16 mouse cellular contexts compared by ENCODE assay signal in the genomic region with DNA sequence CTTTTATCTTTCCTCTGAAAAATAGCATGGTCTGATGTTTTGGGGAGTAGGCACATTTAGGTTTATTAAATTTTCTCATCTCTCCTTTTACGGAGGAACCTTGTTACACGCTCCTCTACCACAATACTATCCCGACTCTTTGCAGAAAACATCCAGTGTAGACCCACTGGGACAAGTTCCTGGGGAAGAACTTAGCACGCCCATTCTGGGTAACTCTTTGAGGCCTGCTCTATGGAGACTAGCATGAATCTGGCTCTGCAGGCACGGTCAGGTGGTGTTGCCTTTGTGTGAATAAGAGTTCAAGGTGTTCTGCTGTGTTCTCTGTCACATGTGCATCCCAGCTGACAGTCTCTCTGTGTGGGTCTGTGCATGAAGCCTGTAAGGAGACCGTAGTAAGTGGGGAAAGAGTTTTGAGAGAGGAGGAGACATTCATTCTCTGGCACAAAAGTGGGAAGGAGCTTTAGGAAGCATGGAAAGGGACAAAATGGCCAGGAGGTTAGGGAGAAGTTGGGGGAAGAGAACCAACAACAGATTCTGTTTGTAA.
DNase-seq lines count a peak whose midpoint lies in the region; ATAC-seq and TF ChIP-seq lines count a peak whose summit lies in the region.
"Had no signal": no experiment of that assay in that cellular context is flagged by ENCODE, and none has a peak within 500 bp of the region (broad histone marks: within the 10 kb centered on the region; RNA-seq: fewer than 3 reads in every experiment).

No protein-coding gene starts in this region.

- no peak overlapping the region for H3K9ac ChIP-seq in embryonic facial prominence, embryonic 13.5 days
- H3K9ac ChIP-seq in neural tube, embryonic 13.5 days: 0 out of 2 replicates have a peak overlapping the region, but pooled peaks have one; percentile 52
- H3K9ac ChIP-seq: embryonic facial prominence, embryonic 12.5 days; heart, embryonic 13.5 days; limb, embryonic 12.5 days; liver, embryonic 14.5 days had no signal

- intact Hi-C loops in gastrocnemius, adult 2 months (cut with DNase I): no loop called here

- H3K27ac ChIP-seq in embryonic facial prominence, embryonic 13.5 days: no peak overlapping the region
- H3K27ac ChIP-seq in embryonic facial prominence, embryonic 10.5 days (replicated peaks): no peak overlapping the region
- H3K27ac ChIP-seq in hindbrain, embryonic 10.5 days: peak overlapping the region; percentile 50
- H3K27ac ChIP-seq in midbrain, embryonic 10.5 days (replicated peaks): no peak overlapping the region
- 0 out of 2 replicates have a peak overlapping the region, but pooled peaks have one; percentile 33 for H3K27ac ChIP-seq in neural tube, embryonic 13.5 days (replicated peaks)
- H3K27ac ChIP-seq in gastrocnemius, adult 2 months: no peak overlapping the region
- H3K27ac ChIP-seq: embryonic facial prominence, embryonic 12.5 days; heart, embryonic 13.5 days; limb, embryonic 12.5 days; liver, embryonic 14.5 days had no signal

- peak overlapping the region; percentile 33; the same call in 1 of the 2 replicates for H3K4me2 ChIP-seq in embryonic facial prominence, embryonic 13.5 days
- H3K4me2 ChIP-seq in neural tube, embryonic 13.5 days: peak overlapping the region; percentile 48
- H3K4me2 ChIP-seq: embryonic facial prominence, embryonic 12.5 days; heart, embryonic 13.5 days; limb, embryonic 12.5 days had no signal

- H3K36me3 ChIP-seq in embryonic facial prominence, embryonic 13.5 days: no peaks in the 10 kb centered on the region
- H3K36me3 ChIP-seq in embryonic facial prominence, embryonic 10.5 days (replicated peaks): no peaks in the 10 kb centered on the region
- H3K36me3 ChIP-seq in hindbrain, embryonic 10.5 days: no peaks in the 10 kb centered on the region
- H3K36me3 ChIP-seq in midbrain, embryonic 10.5 days: no peaks in the 10 kb centered on the region
- no peaks in the 10 kb centered on the region for H3K36me3 ChIP-seq in neural tube, embryonic 13.5 days
- H3K36me3 ChIP-seq: embryonic facial prominence, embryonic 12.5 days; heart, embryonic 13.5 days; limb, embryonic 12.5 days had no signal

- WGBS in embryonic facial prominence, embryonic 13.5 days: 60% methylated on average over 6 of the region's 6 CpGs
- 91% methylated on average over 6 of the region's 6 CpGs for WGBS in embryonic facial prominence, embryonic 10.5 days
- WGBS in hindbrain, embryonic 10.5 days: 80% methylated on average over 6 of the region's 6 CpGs
- WGBS in midbrain, embryonic 10.5 days: 88% methylated on average over 6 of the region's 6 CpGs
- WGBS in neural tube, embryonic 13.5 days: 80% methylated on average over 6 of the region's 6 CpGs

- DNase-seq in embryonic facial prominence, embryonic 10.5 days (ENCODE audit: low spot score): no peak
- DNase-seq in hindbrain, embryonic 10.5 days (ENCODE audit: low spot score): no peak
- DNase-seq in midbrain, embryonic 10.5 days (ENCODE audit: low spot score): no peak
- DNase-seq in cerebellum, postnatal 4 days (ENCODE audit: low spot score in 2 of 2): no peak
- no peak for DNase-seq in urinary bladder, postnatal 4 days (ENCODE audit: low spot score in 2 of 2)
- no peak for DNase-seq in gastrocnemius, adult 2 months
- DNase-seq: cerebellum, adult 11 months; heart, postnatal 4 days; kidney, adult 2 months; kidney, postnatal 14 days had no signal

- ATAC-seq in embryonic facial prominence, embryonic 13.5 days (ENCODE audit: insufficient number of reproducible peaks, insufficient read depth, low FRiP score, low TSS enrichment, low read depth): no peak
- peak; percentile 54 for ATAC-seq in neural tube, embryonic 13.5 days (ENCODE audit: low read depth)

- 0 out of 2 replicates have a peak, but pooled peaks cover 3% of the 10 kb centered on the region for H3K27me3 ChIP-seq in embryonic facial prominence, embryonic 13.5 days
- H3K27me3 ChIP-seq in embryonic facial prominence, embryonic 10.5 days (replicated peaks; ENCODE audit: low read depth, poor library complexity, severe bottlenecking): 0 out of 2 replicates have a peak, but pooled peaks cover 5% of the 10 kb centered on the region
- H3K27me3 ChIP-seq in hindbrain, embryonic 10.5 days (ENCODE audit: insufficient read depth, poor library complexity, severe bottlenecking): 0 out of 2 replicates have a peak, but pooled peaks cover 3% of the 10 kb centered on the region
- peaks cover 11% of the 10 kb centered on the region; the same call in 1 of the 2 replicates for H3K27me3 ChIP-seq in midbrain, embryonic 10.5 days (ENCODE audit: low read depth, poor library complexity, severe bottlenecking)
- H3K27me3 ChIP-seq in neural tube, embryonic 13.5 days: no peaks in the 10 kb centered on the region
- H3K27me3 ChIP-seq: embryonic facial prominence, embryonic 12.5 days; heart, embryonic 13.5 days had no signal

- H3K9me3 ChIP-seq in embryonic facial prominence, embryonic 13.5 days: no peaks in the 10 kb centered on the region
- no peaks in the 10 kb centered on the region for H3K9me3 ChIP-seq in embryonic facial prominence, embryonic 10.5 days
- no peaks in the 10 kb centered on the region for H3K9me3 ChIP-seq in hindbrain, embryonic 10.5 days
- no peaks in the 10 kb centered on the region for H3K9me3 ChIP-seq in midbrain, embryonic 10.5 days (replicated peaks)
- no peaks in the 10 kb centered on the region for H3K9me3 ChIP-seq in neural tube, embryonic 13.5 days
- H3K9me3 ChIP-seq: embryonic facial prominence, embryonic 12.5 days; heart, embryonic 13.5 days; limb, embryonic 12.5 days had no signal

- H3K4me1 ChIP-seq in embryonic facial prominence, embryonic 13.5 days: peaks cover 29% of the 10 kb centered on the region
- peaks cover 47% of the 10 kb centered on the region for H3K4me1 ChIP-seq in embryonic facial prominence, embryonic 10.5 days
- H3K4me1 ChIP-seq in hindbrain, embryonic 10.5 days (replicated peaks): peaks cover 25% of the 10 kb centered on the region
- H3K4me1 ChIP-seq in midbrain, embryonic 10.5 days: peaks cover 12% of the 10 kb centered on the region
- peaks cover 10% of the 10 kb centered on the region for H3K4me1 ChIP-seq in neural tube, embryonic 13.5 days (replicated peaks)
- H3K4me1 ChIP-seq: heart, embryonic 13.5 days had no signal

- TF ChIP-seq CTCF in gastrocnemius, adult 2 months (IDR thresholded peaks at IDR 0.05): no peak

- H3K4me3 ChIP-seq in embryonic facial prominence, embryonic 13.5 days: no peak overlapping the region
- no peak overlapping the region for H3K4me3 ChIP-seq in embryonic facial prominence, embryonic 10.5 days
- peak overlapping the region; percentile 29; the same call in 1 of the 2 replicates for H3K4me3 ChIP-seq in hindbrain, embryonic 10.5 days
- H3K4me3 ChIP-seq in midbrain, embryonic 10.5 days: peak overlapping the region; percentile 23; the same call in 1 of the 2 replicates
- no peak overlapping the region for H3K4me3 ChIP-seq in neural tube, embryonic 13.5 days
- no peak overlapping the region for H3K4me3 ChIP-seq in gastrocnemius, adult 2 months
- H3K4me3 ChIP-seq: embryonic facial prominence, embryonic 12.5 days; heart, embryonic 13.5 days; limb, embryonic 12.5 days had no signal

Comparison
In these comparisons a context has a peak if more than half of its experiments do, and no peak if none do; other contexts are left out.
1. H3K27ac ChIP-seq: peak in hindbrain, embryonic 10.5 days (single experiment) and neural tube, embryonic 13.5 days (single experiment); none in embryonic facial prominence, embryonic 13.5 days (single experiment), embryonic facial prominence, embryonic 10.5 days (single experiment), midbrain, embryonic 10.5 days (single experiment) and gastrocnemius, adult 2 months (single experiment).
2. H3K4me3 ChIP-seq: peak in hindbrain, embryonic 10.5 days (single experiment) and midbrain, embryonic 10.5 days (single experiment); none in embryonic facial prominence, embryonic 13.5 days (single experiment), embryonic facial prominence, embryonic 10.5 days (single experiment), neural tube, embryonic 13.5 days (single experiment) and gastrocnemius, adult 2 months (single experiment).